Mouse (Mus musculus) layer of hippocampus, adult 2 months (tissue): ENCODE results near the gene 1810010D01Rik. TPM values are rescaled to one million over a fixed set of nuclear protein-coding genes. Genes with fewer than 3 reads are reported as not detected.

Experiments
- DNase-seq, 2 experiments: peaks; one replicate each; pipeline ENCODE4 v3.0.0; 2022; ENCODE audit warnings: low spot score in 2 of 2
- H3K27ac ChIP-seq: fragments of 200-600 bp; 2 replicates; pipeline ENCODE4 v1.8.1; 2022
- H3K4me3 ChIP-seq: fragments of 200-600 bp; 2 replicates; pipeline ENCODE4 v1.8.1; 2022; ENCODE audit warnings: mild to moderate bottlenecking
- CTCF ChIP-seq: fragments of 200-600 bp; conservative IDR thresholded peaks from 2 replicates; pipeline ENCODE4 v1.8.1; 2022; ENCODE audit warnings: antibody characterized with exemption, mild to moderate bottlenecking, moderate library complexity
- total RNA-seq, 2 experiments: library from RNA; stranded (reverse); gene quantifications; 2 replicates each; pipeline ENCODE4 v1.2.3; 2021

1810010D01Rik gene
- total RNA-seq, 2 experiments from 2014 or later, result 0.42 to 1.6 TPM

DNA sequence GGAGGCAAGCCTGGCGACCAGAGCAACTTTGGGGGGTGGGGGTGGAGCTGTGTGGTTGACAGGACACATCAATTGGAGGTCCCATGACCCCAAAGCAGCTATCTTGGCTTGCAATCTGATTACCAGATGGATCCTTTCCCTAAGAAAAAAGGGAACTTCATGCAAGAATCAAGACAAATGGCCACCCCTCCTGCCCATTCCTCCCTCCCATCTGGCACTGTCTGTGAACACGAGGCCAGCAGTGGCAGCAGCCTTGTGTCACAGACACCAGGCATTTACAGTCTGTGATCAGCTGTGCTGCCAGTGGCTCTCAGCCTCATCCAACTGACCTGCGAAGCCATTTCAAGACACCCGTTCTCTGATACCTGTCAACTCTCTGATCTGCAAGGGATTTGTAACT lies 25.5 kb downstream of the 1810010D01Rik start:
- TF ChIP-seq CTCF, result no peak
- H3K4me3 ChIP-seq, result no peak overlapping the region
- H3K27ac ChIP-seq, result no peak overlapping the region
- no peak for DNase-seq

GRCm38 (mm10) chr7:145181376-145182034 lies 26.4 kb downstream of the 1810010D01Rik start:
- Histone ChIP-seq H3K4me3 (no peak overlapping the region), H3K27ac (no peak overlapping the region)
- no peak for DNase-seq
- 0 out of 2 replicates have a peak, but pooled peaks have one; percentile 8 for TF ChIP-seq CTCF

DNA sequence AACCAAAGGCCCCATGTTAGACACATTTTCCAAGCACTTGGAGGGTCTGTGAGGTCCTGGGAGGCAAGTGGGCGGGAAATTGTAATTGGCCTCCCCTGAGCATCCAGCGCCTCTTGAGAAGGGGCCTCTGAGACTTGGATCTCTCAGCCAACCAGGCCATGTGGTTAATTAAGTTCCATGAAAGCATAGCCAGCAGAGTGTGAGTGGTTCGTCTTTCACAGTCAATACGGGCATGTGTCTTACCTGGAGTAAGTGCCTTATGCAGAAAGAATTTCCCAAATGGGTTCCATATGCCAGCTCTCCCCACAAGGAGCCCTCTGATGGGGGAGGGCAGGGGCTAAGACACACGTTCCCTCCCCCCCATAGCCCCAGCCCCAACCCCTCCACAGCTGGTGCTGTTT lies 28.2 kb downstream of the 1810010D01Rik start:
- no peak overlapping the region for H3K27ac ChIP-seq
- no peak for TF ChIP-seq CTCF

GRCm38 (mm10) chr7:145176750-145177589 lies 30.9 kb downstream of the 1810010D01Rik start:
- H3K27ac ChIP-seq, result no peak overlapping the region
- no peak for TF ChIP-seq CTCF
- no peak for DNase-seq
- H3K4me3 ChIP-seq, result no peak overlapping the region

More for the DNA sequence above, 28.2 kb downstream of the 1810010D01Rik start:
- DNase-seq, result no peak
- no peak overlapping the region for H3K4me3 ChIP-seq

- Histone ChIP-seq H3K27ac (no peak overlapping the region), H3K4me3 (no peak overlapping the region)
- no peak for DNase-seq
- no peak for TF ChIP-seq CTCF
Observed at GRCm38 (mm10) chr7:145173563-145173962, 34.4 kb downstream of the 1810010D01Rik start.

GRCm38 (mm10) chr7:145173116-145173515 lies 34.8 kb downstream of the 1810010D01Rik start:
- no peak overlapping the region for H3K4me3 ChIP-seq
- no peak overlapping the region for H3K27ac ChIP-seq
- DNase-seq, result no peak
- TF ChIP-seq CTCF, result peak; percentile 37; the same call in 1 of the 2 replicates

DNA sequence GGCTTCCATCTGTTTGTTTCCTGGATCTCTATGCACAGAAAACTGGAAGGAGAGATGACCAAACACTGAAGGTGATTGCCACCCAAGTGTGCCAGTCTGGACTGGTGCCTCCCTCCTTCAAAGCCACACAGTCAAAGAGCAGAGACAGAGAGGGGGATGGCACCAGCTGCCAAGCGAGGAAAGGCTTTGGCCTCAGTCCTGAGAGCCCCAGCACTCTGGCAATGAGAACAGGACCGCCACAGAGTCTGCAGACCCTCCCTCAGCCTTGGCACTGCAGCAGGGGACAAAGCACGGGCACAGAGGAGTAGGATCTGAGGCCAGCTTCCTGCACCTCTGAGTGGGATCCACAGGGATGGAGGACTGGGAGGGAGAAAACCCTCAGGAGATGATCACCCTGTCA lies 38.2 kb downstream of the 1810010D01Rik start:
- TF ChIP-seq CTCF, result no peak
- DNase-seq, result no peak
- H3K4me3 ChIP-seq, result no peak overlapping the region
- H3K27ac ChIP-seq, result no peak overlapping the region

- H3K4me3 ChIP-seq, result no peak overlapping the region
- peak in 1 of 2 experiments; percentile 23 for DNase-seq
- no peak for TF ChIP-seq CTCF
- no peak overlapping the region for H3K27ac ChIP-seq
Observed at GRCm38 (mm10) chr7:145159283-145160240, 48.4 kb downstream of the 1810010D01Rik start.

Other genes starting within 250 kb of the 1810010D01Rik start
- 1 to 10 TPM; 5.8 to 8.3 TPM for gene Tpcn2, start 75.9 kb upstream of the 1810010D01Rik start, total RNA-seq
- gene Mrgprf, start 92.7 kb upstream of the 1810010D01Rik start, total RNA-seq, result 1 to 10 TPM in 1 of 2 experiments, under 1 TPM in 1; 0.42 to 1.4 TPM
- not detected for gene Mrgprd, start 106.7 kb upstream of the 1810010D01Rik start, total RNA-seq